Mouse (Mus musculus) stomach, postnatal 0 days (tissue): Measurements from ENCODE around the gene Gm45716. TPM values are rescaled to one million over a fixed set of nuclear protein-coding genes. Genes with fewer than 3 reads are reported as not detected.

Experiments used
- ATAC-seq: fragments of 200-750 bp; cut with Nextera tagmentation; 2 replicates; pipeline ENCODE4 v1.8.0; 2017; ENCODE audit not compliant: low FRiP score, low TSS enrichment
- DNase-seq: peaks from one replicate; pipeline ENCODE4 v3.0.0-alpha.2; 2016; ENCODE audit warnings: low spot score
- H3K27ac ChIP-seq: fragments of 300-500 bp; sonication (generic); replicated peaks from 2 replicates; pipeline ENCODE4 v1.5.1; 2014; ENCODE audit warnings: mild to moderate bottlenecking, control low read depth
- H3K27me3 ChIP-seq: fragments of 300-500 bp; sonication (generic); 2 replicates; pipeline ENCODE4 v1.6.1; 2014; ENCODE audit warnings: low read length; ENCODE audit not compliant: control insufficient read depth, insufficient read depth
- H3K36me3 ChIP-seq: fragments of 300-500 bp; sonication (generic); 2 replicates; pipeline ENCODE4 v1.6.1; 2014; ENCODE audit warnings: low read length, mixed read lengths; ENCODE audit not compliant: control insufficient read depth, insufficient read depth
- H3K4me1 ChIP-seq: fragments of 300-500 bp; sonication (generic); replicated peaks from 2 replicates; pipeline ENCODE4 v1.6.1; 2014; ENCODE audit warnings: antibody characterized with exemption; ENCODE audit not compliant: control insufficient read depth, insufficient read depth
- H3K4me2 ChIP-seq: fragments of 300-500 bp; sonication (generic); replicated peaks from 2 replicates; pipeline ENCODE4 v1.6.1; 2014; ENCODE audit warnings: low read depth, mild to moderate bottlenecking, control low read depth, moderate library complexity
- H3K4me3 ChIP-seq: fragments of 300-500 bp; sonication (generic); 2 replicates; pipeline ENCODE4 v1.5.1; 2014; ENCODE audit warnings: low read depth, low read length, control low read depth
- H3K9ac ChIP-seq: fragments of 300-500 bp; sonication (generic); 2 replicates; pipeline ENCODE4 v1.6.1; 2014; ENCODE audit warnings: mild to moderate bottlenecking, low read length, control low read depth, mixed read lengths
- H3K9me3 ChIP-seq: fragments of 300-500 bp; sonication (generic); 2 replicates; pipeline ENCODE4 v1.6.1; 2016; ENCODE audit warnings: low read length; ENCODE audit not compliant: control insufficient read depth
- CTCF ChIP-seq: IDR thresholded peaks from 2 replicates; pipeline ENCODE4 v1.5.1; 2016; ENCODE audit warnings: antibody characterized with exemption, low read depth, mild to moderate bottlenecking, moderate library complexity
- EP300 ChIP-seq: optimal IDR thresholded peaks from 2 replicates; pipeline ENCODE3; 2016; ENCODE audit warnings: antibody characterized with exemption
- WGBS: fragments of 180-500 bp; shearing (Covaris S2); extraction: QIAGEN DNeasy Blood & Tissue Kit; methylation state at CpG from one replicate; pipeline ENCODE4 v1.1.7; 2014; 5-methylcytosine and 5-hydroxymethylcytosine counted together
- polyA plus RNA-seq: library from polyadenylated mRNA; unstranded; fragments of >200 nt; fragmentation: Nextera tagmentation; extraction: Ambion mirVana; gene quantifications from 2 replicates; pipeline ENCODE4 v1.2.1, GENCODE M21; 2015

Gm45716 gene
- polyA plus RNA-seq, 1 experiment from 2014 or later: 7.0 TPM

DNA sequence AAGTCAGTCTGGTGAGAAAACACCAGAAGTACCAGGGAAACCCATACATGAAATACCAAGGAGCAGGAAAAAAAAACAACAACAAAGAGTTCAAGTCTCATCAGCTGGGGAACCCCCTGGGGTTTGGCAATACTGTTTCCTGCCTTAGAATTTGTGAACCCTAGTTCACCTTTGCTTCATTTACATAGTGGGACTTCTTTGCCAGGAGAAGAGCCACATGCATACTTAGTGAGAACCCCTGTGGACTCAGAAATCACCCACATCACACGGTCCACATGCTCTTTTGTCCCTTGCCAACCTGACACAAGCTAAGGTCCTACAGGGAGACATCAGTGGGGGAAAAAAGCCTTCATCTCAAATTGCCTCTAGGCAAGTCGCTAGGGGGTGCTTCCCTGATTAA, 51.2 kb downstream of the Gm45716 start:
- TF ChIP-seq CTCF: no peak
- TF ChIP-seq EP300: no peak
- no peaks in the 10 kb centered on the region for H3K4me1 ChIP-seq
- H3K27ac ChIP-seq: no peak overlapping the region
- WGBS: 34% methylated on average over 2 of the region's 2 CpGs
- DNase-seq (no peak), ATAC-seq (no peak)
- H3K4me3 ChIP-seq: no peak overlapping the region
- H3K36me3 ChIP-seq: no peaks in the 10 kb centered on the region
- no peaks in the 10 kb centered on the region for H3K9me3 ChIP-seq
- H3K27me3 ChIP-seq: no peaks in the 10 kb centered on the region
- no peak overlapping the region for H3K9ac ChIP-seq
- no peak overlapping the region for H3K4me2 ChIP-seq

DNA sequence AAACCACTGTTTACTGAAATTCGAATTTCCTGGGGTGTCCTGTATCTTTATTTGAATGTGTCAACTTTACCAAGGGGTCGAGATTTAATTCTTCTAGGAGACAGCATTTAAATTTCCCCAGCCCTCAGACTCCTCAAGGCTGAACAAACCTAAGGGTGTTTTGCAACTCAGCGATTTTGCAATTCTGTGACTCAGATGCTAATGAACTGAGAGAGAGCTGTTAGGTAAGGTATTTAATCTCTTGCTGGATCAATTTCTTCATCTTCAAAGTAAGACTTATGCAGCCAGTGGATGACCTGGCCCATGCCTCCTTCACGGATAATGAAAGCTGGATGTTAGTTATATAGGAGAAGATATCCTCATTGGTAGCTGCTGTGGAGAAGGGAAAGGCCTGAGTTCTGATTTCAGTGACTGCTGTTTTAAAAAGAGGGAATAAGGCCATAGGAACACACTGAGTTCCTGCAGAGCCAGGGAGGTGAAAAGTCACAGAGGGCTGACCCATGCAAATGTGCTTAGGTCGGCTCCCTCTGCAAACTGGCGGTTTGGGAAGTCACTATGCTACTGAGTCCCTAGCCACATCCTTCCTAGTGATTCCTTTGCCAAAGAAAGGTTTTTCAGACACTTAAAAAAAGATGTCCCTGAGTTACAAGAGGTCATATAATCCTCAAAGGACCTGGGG, 53.3 kb downstream of the Gm45716 start:
- WGBS: 24% methylated on average over 6 of the region's 6 CpGs
- Histone ChIP-seq H3K4me2 (no peak overlapping the region), H3K27me3 (no peaks in the 10 kb centered on the region), H3K27ac (no peak overlapping the region), H3K9ac (no peak overlapping the region), H3K36me3 (no peaks in the 10 kb centered on the region), H3K9me3 (no peaks in the 10 kb centered on the region), H3K4me3 (no peak overlapping the region), H3K4me1 (no peaks in the 10 kb centered on the region)
- no peak for DNase-seq
- ATAC-seq: no peak
- no peak for TF ChIP-seq CTCF
- no peak for TF ChIP-seq EP300

DNA sequence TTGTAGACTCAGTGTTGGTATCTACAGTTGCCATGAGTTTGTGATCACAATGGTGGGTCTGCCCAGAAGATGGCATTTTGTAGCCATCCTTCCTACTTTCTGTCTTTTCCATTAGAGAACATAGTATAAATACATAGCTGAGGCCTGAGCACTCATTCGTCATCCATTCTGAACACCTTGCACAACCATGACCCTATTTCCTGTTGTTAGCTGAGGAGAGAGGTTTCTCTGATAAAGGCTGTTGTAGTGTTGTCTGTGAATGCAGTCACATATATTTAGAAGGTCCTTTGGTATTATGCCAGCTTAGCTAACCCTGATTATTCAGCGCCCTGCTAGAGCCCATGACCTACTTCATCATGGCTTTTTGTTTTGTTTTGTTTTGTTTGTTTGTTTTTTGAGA, 54.4 kb downstream of the Gm45716 start:
- DNase-seq (no peak), ATAC-seq (no peak)
- Histone ChIP-seq H3K9me3 (no peaks in the 10 kb centered on the region), H3K27me3 (no peaks in the 10 kb centered on the region), H3K4me3 (no peak overlapping the region), H3K9ac (no peak overlapping the region), H3K27ac (no peak overlapping the region), H3K4me2 (no peak overlapping the region), H3K4me1 (no peaks in the 10 kb centered on the region), H3K36me3 (no peaks in the 10 kb centered on the region)
- WGBS: 82% methylated on average over 2 of the region's 2 CpGs
- TF ChIP-seq EP300 (no peak), CTCF (no peak)

DNA sequence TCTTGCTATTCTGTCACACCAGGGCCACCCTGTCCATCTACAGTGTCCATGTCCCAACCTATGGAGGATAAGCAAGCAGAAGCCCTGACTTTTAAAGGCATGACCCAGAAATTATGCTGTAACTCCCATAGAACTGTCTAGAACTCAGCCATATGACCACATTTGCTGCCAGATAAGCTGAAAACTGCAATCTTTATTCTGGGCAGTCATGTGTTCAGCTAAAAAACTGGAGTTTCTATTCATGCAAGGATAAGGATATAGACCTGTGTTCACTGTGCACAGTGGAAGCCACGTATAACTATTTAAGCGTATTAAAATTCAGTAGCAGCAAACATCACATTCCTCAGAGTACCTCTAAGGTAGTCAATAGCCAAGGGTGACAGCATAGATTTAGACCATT, 55.8 kb downstream of the Gm45716 start:
- H3K27me3 ChIP-seq: no peaks in the 10 kb centered on the region
- ATAC-seq (no peak), DNase-seq (no peak)
- H3K4me1 ChIP-seq: no peaks in the 10 kb centered on the region
- H3K4me2 ChIP-seq: no peak overlapping the region
- no peak for TF ChIP-seq CTCF
- 100% methylated on average over 2 of the region's 2 CpGs for WGBS
- no peak overlapping the region for H3K4me3 ChIP-seq
- no peak overlapping the region for H3K9ac ChIP-seq
- no peak overlapping the region for H3K27ac ChIP-seq
- H3K9me3 ChIP-seq: no peaks in the 10 kb centered on the region
- no peaks in the 10 kb centered on the region for H3K36me3 ChIP-seq

DNA sequence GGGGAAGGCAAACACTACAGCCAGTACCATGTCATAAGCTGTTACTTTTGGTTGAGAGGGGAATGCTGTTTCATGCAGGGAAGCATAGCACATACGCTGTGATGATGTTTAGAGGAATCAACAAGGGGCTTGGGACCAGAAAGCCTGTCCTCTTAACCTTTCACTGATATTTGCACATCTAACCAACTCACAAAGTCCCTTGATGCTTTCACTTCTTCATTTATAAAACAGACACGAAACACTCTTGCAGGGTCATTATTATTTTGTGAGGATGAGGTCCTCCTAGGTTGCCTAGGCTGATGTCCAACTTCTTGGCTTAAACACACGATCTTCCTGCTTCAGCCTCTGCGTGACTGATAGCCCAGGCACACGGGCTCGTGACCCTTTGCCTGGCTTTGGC, 58.1 kb downstream of the Gm45716 start:
- H3K27ac ChIP-seq: no peak overlapping the region
- DNase-seq: no peak
- no peak for ATAC-seq
- H3K36me3 ChIP-seq: no peaks in the 10 kb centered on the region
- 71% methylated on average over 6 of the region's 6 CpGs for WGBS
- H3K9ac ChIP-seq: no peak overlapping the region
- H3K4me1 ChIP-seq: no peaks in the 10 kb centered on the region
- H3K4me3 ChIP-seq: no peak overlapping the region
- H3K9me3 ChIP-seq: no peaks in the 10 kb centered on the region
- no peaks in the 10 kb centered on the region for H3K27me3 ChIP-seq
- H3K4me2 ChIP-seq: no peak overlapping the region
- no peak for TF ChIP-seq EP300
- no peak for TF ChIP-seq CTCF

DNA sequence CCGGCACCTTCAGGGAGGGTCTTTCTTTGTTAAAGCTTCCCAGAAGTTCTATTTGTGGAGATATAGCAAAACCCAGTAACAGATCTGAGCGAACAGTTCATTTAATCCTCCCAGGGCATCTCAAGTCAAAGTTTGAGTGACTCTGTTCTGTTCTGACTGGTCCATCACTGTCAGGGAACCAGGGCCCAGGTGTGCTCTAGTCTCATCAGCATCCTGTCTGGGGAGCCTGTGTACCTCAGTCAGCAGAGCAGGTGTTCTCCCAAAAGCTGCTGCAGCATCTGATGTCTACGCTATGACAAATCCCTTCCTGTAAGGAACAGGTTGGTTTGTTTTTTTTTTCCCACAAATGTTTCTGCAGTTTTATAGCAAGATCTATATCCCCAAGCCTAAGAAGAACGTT, 59.2 kb downstream of the Gm45716 start:
- no peak overlapping the region for H3K4me2 ChIP-seq
- H3K27me3 ChIP-seq: no peaks in the 10 kb centered on the region
- TF ChIP-seq EP300 (no peak), CTCF (no peak)
- no peak overlapping the region for H3K4me3 ChIP-seq
- DNase-seq (no peak), ATAC-seq (no peak)
- H3K9me3 ChIP-seq: no peaks in the 10 kb centered on the region
- no peaks in the 10 kb centered on the region for H3K36me3 ChIP-seq
- 70% methylated on average over 4 of the region's 4 CpGs for WGBS
- H3K27ac ChIP-seq: no peak overlapping the region
- no peaks in the 10 kb centered on the region for H3K4me1 ChIP-seq
- no peak overlapping the region for H3K9ac ChIP-seq
